Mouse (Mus musculus) CD4-positive, CD25-positive, alpha-beta regulatory T cell (primary cell): ENCODE data around the gene Hspe1. TPM values are rescaled to one million over a fixed set of nuclear protein-coding genes. Genes with fewer than 3 reads are reported as not detected.

Source experiments
- polyA plus RNA-seq: library from polyadenylated mRNA; unstranded; fragments of 100-300 nt; shearing (Covaris generic); gene quantifications from one replicate; pipeline ENCODE4 v1.2.1, GENCODE M21; 2017

Hspe1 gene
- 147 TPM for polyA plus RNA-seq

DNA sequence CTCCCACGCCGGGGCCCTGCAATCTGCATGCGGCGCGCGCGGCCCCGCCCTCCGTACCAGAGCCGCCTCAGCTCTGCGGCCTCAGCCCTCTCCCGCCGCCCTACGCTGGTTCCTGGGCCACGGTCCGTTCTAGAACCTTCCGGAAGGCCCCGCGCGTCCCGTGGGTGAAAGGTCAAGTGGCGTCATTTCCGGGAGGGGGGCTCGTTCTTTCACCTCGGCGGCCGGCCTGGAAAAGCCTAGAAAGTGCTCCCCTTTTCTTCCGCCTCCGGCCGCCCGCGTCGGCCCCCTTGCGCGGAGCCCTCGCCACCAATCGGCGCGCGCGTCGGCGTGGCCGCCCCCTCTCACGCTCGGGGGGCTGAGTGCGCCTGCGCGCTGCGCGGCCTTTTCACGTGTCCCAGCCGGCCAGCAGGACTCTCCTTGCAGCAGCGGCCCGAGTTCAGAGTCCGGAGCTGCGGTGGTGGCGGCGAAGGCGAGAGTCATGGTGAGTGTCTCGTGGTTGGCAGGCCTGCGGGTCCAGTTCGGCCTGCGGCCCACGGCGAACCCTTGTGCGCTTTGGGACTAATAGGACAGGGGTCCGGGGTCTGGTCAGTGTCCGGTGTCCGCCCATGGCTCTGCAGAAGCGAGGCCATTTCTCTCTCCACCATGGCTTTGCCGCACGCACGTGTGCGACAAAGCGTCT is at the start of gene Hspe1, which contains the start of gene Hspd1:
Gene Hspe1 (plus strand): TSS at position 201 of the 679 bp plus-strand sequence.
Gene Hspd1 (minus strand): TSS at position 312 of the 679 bp plus-strand sequence.

DNA sequence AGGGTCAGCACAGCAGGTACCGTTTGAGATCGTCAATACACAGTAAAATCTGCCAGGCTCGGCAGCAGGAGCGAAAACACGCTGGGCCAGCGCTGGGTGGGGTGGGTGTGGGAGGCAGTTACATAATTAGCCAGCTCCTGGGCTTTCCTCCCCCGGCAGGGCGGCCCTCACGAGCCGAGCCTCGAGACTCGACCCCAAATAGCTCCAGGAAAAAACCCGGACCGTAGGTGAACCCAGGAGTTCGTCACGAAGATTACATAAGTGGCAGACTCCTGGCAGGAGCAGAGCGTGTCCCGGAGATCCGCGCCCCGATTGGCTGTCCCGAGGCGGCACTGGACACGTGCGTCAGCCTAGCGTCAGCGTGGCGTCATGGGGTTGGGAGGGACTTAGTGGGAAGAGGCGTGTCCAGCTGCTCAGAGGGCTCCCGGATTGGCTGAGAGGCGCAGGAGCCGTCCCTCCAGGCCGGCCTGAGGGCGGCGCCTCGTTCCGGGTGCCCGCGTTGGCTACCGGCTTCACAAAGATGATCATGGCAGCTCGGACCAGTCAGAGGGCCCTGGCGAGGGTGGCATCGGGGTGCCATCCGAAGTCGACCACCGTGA is 35.5 kb upstream of the Hspe1 start, which contains the start of gene Coq10b:
Gene Coq10b (plus strand): TSS at position 416 of the 599 bp plus-strand sequence.

DNA sequence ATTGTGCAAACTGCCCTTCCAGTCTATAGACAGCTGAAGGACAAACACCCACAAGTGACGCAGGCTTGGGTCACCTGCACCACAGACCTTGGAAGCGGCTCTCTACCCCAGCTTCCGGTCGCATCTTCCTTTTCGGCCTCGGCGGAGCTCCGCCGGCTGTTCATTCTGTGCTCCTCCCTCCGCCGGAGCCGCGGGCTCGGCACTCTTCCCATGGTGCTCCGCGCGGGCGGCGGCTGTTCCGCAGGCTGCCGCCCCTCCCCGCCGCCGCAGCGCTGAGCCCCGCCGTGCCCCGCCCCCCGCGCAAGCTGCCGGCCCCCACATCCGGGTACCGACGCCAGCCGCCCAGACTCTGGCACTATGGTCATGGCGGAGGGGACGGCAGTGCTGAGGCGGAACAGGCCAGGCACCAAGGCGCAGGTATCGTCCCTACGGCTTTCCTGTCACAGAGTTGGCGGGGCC is 43.0 kb downstream of the Hspe1 start, which contains the start of gene Mob4:
Gene Mob4 (plus strand): TSS at position 289 of the 459 bp plus-strand sequence.

Other genes starting within 250 kb of the Hspe1 start
- gene Ankrd44, start 161.7 kb upstream of the Hspe1 start, polyA plus RNA-seq, result 293 TPM
- 682 TPM for gene Sf3b1, start 60.7 kb upstream of the Hspe1 start, polyA plus RNA-seq
- gene Coq10b, start 35.4 kb upstream of the Hspe1 start, polyA plus RNA-seq, result 28.9 TPM
- 141 TPM for gene Hspd1, start 111 bp downstream of the Hspe1 start, polyA plus RNA-seq
- 111 TPM for gene Mob4, start 43.1 kb downstream of the Hspe1 start, polyA plus RNA-seq
- 7.1 TPM for gene Rftn2, start 138.7 kb downstream of the Hspe1 start, polyA plus RNA-seq
- gene Mars2, start 149.0 kb downstream of the Hspe1 start, polyA plus RNA-seq, result 4.3 TPM